Mouse (Mus musculus) gastrocnemius, postnatal 14 days (tissue): ENCODE data around the gene Psg22. TPM values are rescaled to one million over a fixed set of nuclear protein-coding genes. Genes with fewer than 3 reads are reported as not detected.

Source experiments
- total RNA-seq, 2 experiments: library from RNA; stranded (reverse); gene quantifications; 2 replicates each; pipeline ENCODE4 v1.2.3; 2021

Psg22 gene
- total RNA-seq, 2 experiments from 2014 or later = not detected

Other genes starting within 250 kb of the Psg22 start
- gene Psg26, start 233.9 kb upstream of the Psg22 start, total RNA-seq = not detected
- gene Psg25, start 185.8 kb upstream of the Psg22 start, total RNA-seq = not detected
- not detected for gene Psg27, start 150.8 kb upstream of the Psg22 start, total RNA-seq
- gene Psg23, start 101.6 kb upstream of the Psg22 start, total RNA-seq = not detected
- gene Psg21, start 61.4 kb upstream of the Psg22 start, total RNA-seq = not detected
- not detected for gene Psg20, start 31.9 kb upstream of the Psg22 start, total RNA-seq
- not detected for gene Psg19, start 80.4 kb downstream of the Psg22 start, total RNA-seq
- not detected for gene Psg17, start 103.5 kb downstream of the Psg22 start, total RNA-seq
- gene Mill2, start 121.9 kb downstream of the Psg22 start, total RNA-seq = 1 to 10 TPM; 2.6 to 3.2 TPM
- 1 to 10 TPM; 1.4 to 1.5 TPM for gene Pglyrp1, start 153.2 kb downstream of the Psg22 start, total RNA-seq
- 1 to 10 TPM; 5.1 TPM for gene Ccdc61, start 192.3 kb downstream of the Psg22 start, total RNA-seq
- 1 to 10 TPM; 2.6 to 3.3 TPM for gene Nova2, start 207.8 kb downstream of the Psg22 start, total RNA-seq